Mouse (Mus musculus) heart, adult 2 months (tissue): ENCODE data around the gene H60c.

Experiments used
- CTCF ChIP-seq: fragments of 200-600 bp; IDR thresholded peaks from 2 replicates; pipeline ENCODE4 v1.8.1; 2022; ENCODE audit warnings: antibody characterized with exemption, mild to moderate bottlenecking, moderate library complexity
- EP300 ChIP-seq: fragments of 200-500 bp; IDR thresholded peaks from 2 replicates; pipeline ENCODE4 v1.6.1; 2011; ENCODE audit warnings: low read depth, low read length, control low read depth; ENCODE audit not compliant: insufficient read depth
- POLR2A ChIP-seq: fragments of 200-500 bp; IDR thresholded peaks from 2 replicates; pipeline ENCODE4 v1.6.1; 2011; ENCODE audit warnings: mild to moderate bottlenecking, low read depth, low read length, control low read depth; ENCODE audit not compliant: insufficient read depth

- TF ChIP-seq EP300: no peak
- TF ChIP-seq POLR2A: no peak
- no peak for TF ChIP-seq CTCF
Observed at GRCm38 (mm10) chr10:3236638-3237270, 30.8 kb downstream of the H60c start.
